Mouse (Mus musculus) heart, postnatal 36 days (tissue): ENCODE results near the gene Trp53tg5. TPM values are rescaled to one million over a fixed set of nuclear protein-coding genes. Genes with fewer than 3 reads are reported as not detected.

Source experiments
- DNase-seq, 2 experiments: peaks; one replicate each; pipeline ENCODE4 v3.0.0; 2021 to 2022
- intact Hi-C: fragments of 180-260 bp; cut with DNase I; formaldehyde crosslinking; loops from one replicate; pipeline ENCODE4 v1.15.1; 2025
- total RNA-seq, 2 experiments: library from RNA; stranded (reverse); gene quantifications; 2 replicates each; pipeline ENCODE4 v1.2.3; 2021

Trp53tg5 gene
- total RNA-seq, 2 experiments from 2014 or later: not detected

DNA sequence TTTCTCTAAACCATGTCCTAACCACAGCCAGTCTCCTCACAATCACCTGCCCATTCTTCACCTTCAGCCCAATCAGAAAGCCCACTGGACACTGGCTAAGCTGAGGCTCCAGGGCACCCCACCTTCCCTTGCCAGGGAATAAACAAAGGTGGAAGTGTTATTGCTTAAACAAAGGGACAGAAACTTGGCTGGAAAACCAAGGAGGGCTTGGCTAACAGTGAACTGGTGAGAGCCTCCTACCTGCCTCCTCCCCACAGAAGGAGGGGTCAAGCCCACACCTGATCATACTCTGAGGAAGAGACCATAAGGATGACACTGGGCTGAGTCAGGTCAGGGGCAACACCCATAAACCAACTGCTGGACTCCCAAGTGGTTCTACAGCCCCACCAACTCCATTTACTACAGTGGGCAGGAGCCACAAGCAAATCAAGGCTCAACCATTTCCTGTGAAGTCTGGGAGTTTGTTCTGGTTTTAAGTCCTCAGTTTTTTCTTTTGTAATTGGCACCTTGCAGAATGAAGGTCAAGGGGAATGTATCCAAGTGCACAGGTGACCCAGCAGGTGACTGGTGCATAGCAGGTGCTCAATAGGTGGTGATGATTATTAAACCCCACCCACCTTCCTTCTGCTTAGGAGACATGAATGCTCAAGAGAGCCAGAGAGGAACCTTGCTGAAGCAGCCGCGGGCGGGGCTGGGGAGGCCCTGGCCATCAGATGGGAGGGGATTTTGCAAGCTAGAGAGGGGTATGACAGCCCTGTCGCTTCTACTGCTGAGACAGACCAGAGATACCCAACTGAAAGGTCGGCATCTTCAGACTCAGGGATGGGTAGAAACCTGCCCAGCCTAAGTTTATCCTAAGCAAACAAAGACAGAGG is 38.1 kb downstream of the Trp53tg5 start:
- DNase-seq: no peak
- intact Hi-C loops: no loop called here

DNA sequence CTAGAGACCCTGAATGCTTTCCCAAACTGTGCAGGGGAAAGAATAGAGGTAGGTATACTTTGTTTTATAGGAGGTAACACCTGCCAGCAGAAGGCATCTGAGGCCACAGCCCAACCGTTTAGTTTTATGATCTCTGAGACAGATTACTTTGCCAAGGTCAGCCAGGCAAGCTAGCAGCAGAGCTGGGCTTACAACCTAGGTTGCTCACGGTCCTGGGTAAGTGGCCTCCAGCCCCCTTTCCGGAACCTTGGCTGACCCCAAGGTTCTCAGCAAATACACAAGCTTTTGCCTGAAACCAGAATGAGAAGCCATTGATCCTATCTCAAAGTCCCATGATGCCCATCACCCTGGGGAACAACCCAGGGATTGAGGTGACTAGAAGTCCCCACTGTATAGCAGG is 38.8 kb downstream of the Trp53tg5 start:
- DNase-seq: no peak
- intact Hi-C loops: no loop called here

DNA sequence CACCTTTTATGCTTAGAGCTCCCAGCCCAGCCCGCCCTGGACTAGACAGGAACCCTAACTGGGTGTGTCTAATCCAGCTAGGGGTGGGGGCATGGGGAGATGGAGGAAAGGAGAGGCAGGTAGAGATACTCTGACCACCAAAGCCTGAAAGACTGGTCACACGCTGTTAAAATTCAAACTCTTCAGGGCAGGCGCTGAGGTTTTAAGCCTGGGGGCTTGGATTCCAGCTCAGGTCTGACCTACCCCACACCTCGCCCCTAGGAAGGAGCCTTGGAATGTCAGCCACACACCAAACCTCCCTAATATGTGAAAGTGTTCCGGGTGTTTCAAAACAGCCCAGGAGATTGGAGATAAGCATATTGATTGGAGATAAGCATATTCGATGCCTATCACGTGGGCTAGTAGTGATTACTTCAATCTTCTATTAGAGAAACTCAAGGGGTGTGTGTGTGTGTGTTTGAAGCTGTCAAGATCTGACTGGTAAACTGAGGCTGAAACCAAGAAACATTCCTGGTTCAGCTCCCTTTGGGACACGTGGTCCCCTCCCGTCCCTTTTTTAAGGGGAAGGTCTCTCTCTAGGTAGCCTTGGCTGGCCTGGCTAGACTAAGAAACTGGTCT is 40.1 kb downstream of the Trp53tg5 start:
- intact Hi-C loops: no loop called here
- DNase-seq: no peak

DNA sequence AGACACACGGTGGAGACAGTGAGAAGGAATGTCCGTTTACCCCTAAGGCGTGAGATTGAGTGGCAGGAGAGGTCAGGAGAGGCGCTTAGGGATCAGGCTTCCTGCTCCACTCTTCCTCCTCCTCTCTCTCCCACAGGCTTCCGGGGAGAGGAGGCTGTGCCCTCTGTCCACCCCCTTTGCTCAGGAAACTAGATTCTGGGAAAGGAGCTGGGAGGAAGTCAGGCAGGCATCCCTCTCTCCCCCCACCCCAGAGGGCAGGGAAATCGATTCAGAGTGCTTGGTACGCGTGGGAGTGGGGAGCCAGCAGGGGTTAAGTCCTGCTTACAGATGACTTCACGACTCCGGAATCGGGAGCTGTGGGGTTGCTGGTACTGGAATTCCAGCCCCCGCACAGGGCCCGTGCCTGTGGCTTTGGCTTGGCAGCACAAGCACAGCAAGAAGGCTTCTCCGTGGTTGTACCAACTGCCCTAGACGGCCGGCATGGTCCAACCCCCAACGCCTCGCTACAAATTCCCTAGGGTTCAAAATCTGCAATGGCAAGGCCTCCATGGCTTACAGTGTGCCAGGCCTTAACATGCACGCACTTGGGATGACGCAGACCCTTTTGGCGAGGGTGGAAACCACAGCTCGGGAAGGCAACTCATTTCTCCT is 40.9 kb downstream of the Trp53tg5 start:
- peak in 1 of 2 experiments; percentile 31 for DNase-seq

DNA sequence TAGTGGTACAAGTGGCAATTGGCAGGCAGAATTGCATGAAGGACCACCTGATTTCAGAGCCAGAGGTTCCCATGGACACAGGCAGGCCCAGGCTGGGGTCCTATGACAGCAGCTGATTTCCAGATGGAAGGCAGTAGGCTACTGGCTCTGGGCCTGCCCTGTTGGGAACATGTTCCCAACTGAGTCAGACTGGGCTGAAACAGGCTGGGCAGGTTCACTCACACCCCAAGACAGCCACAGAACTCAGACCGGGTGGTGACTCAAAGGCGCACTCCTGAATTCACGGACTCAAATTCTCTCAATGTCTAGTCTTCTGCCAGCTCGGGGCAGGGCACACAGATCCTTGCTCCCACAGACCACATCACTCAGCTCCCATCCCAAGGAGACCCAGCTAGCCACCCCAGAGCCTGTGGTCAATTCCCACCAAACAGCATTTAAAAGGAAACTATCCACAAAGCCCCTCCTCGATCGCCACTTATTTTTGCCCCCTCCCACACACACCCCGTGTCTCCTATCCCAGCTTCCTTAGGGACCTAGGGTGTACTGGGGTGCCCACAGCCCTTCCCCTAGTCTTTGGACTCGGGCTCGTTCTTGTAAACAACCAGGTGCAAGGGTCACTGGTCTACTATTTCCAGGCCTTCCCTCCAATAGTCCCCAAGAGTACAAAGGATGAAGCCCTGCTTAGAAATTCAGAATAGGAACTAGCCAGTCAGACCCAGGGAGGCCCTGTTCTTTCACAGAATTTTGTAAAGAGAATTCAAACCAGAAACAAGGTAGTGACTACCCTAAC is 41.7 kb downstream of the Trp53tg5 start:
- DNase-seq: no peak
- intact Hi-C loops: no loop called here

More for the DNA sequence above, 40.9 kb downstream of the Trp53tg5 start:
- intact Hi-C loops: no loop called here

DNA sequence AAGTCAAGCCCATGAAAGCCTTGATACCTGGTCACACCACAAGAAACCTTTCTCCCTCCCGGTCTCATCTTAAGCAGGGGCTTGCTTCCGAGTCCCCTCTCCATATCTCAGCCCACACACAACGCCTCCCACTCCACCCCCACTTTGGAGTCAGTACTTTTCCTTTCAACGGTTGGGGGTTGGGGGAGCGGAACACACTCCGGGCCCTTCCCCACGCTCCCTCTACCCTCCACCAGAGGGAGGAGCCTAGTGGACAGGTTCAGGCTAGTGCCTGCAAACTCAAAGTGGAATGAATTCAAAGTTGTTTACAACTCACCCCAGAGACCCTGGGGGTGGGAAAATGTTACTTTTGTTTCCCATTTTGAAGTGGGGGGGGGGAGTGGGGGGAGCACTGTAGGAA is 42.8 kb downstream of the Trp53tg5 start:
- intact Hi-C loops: no loop called here
- DNase-seq: no peak

DNA sequence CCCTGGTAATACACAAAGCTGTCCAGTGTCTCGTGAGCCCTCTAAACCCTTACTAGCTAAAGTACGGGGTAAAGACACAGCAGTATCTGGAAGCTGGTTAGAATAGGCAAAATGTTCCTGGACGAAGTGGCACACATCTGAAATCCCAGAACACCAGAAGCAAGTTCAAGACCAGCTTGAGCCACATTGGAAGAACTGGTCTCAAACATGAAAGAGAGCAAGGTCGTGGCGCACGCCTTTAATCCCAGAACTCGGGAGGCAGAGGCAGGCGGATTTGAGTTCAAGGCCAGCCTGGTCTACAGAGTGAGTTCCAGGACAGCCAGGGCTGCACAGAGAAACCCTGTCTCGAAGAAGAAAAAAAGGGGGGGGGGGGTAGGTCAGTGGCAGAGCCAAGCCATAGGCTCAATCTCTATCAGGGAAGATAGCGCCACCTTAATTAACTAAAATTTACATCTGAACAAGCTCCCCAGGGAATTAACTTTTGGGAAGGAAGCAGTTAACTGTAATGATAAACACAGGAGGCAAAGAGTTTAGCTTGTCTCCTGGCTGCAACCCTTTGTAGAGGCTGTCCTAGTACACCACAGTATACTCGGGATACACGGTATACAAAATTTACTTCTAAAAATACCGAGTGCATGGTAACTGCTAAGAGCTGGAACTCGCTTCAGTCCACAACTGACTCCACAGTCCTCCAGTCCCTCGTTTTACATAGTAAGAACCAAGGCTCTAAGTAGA is 43.5 kb downstream of the Trp53tg5 start:
- intact Hi-C loops: no loop called here
- DNase-seq: no peak

DNA sequence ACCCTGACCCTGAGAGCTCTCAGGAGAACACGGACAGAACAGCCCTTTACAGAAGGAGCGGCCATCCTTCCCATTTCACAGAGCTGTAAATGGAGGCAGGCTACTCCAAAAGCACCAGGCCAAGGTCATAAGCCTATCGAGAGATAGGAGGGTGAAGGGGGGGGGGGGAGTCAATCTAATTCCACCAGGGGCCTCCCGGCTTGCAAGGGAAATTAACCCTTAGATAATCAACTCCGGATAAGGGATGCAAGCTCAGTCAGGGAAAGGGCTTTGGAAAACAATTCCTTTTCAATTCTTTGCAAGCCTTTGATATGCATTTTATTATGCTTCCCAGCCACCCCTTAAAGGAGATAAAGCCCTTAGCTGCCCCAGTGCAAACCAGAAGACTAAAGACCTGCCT is 45.1 kb downstream of the Trp53tg5 start:
- intact Hi-C loops: no loop called here

DNA sequence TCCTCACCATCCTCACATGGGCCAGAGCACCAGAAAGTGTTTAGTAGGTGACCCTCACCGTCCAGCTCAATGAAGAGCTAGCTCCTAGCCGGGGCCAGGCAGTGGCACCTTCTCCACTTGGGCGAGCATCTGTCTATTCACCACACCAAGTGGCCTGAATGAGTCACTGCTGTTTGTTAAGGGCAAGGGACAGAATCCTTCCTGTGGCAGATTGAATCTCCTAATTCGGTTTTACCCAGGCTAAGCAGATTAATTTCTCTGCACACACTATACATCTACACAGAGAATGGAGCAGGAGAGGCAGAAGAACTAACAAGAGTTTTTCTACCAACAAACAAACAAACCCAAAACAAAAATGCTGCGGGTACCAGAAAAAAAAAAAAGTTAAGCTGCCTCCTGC is 46.6 kb downstream of the Trp53tg5 start:
- intact Hi-C loops: no loop called here
- DNase-seq: no peak

More for the DNA sequence above, 45.1 kb downstream of the Trp53tg5 start:
- DNase-seq: no peak

DNA sequence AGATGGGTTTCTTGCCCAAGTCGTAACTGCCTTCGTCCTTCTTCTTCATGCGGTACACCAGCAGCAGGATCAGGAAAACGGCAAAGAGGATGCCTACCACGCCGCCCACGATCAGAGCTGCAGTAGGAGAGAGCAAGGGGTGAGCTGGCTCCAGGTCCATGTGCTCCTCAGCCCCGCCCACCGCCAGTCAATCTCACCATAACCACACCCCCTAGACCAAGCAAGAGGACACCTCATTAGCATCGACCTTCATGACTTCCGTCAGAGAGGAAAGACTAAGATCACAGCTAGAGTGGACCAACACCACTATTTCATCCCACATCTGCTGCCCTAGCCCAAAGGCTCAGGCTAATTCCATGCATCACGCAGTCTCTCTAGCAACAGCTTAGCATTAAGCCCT is 47.4 kb downstream of the Trp53tg5 start:
- intact Hi-C loops: no loop called here
- no peak for DNase-seq

DNA sequence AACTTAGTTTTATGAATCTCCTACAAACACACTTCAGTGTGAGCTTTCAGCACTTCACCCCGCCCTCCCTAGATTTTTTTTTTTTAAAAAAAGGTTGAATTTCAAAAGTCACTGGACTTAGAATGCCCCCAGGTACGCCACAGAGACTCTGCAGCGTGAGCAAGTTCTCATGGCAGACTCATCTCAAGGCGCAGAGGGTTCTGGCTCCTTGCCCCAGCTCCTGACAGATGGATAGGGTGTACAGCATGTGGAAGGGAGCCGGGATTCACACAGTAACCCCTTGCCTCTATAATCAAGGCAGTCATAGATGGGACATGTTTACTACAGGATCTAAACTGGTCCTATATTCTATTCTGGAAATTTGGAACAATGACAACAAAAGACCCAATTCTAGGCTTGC is 48.1 kb downstream of the Trp53tg5 start:
- intact Hi-C loops: no loop called here
- DNase-seq: no peak

DNA sequence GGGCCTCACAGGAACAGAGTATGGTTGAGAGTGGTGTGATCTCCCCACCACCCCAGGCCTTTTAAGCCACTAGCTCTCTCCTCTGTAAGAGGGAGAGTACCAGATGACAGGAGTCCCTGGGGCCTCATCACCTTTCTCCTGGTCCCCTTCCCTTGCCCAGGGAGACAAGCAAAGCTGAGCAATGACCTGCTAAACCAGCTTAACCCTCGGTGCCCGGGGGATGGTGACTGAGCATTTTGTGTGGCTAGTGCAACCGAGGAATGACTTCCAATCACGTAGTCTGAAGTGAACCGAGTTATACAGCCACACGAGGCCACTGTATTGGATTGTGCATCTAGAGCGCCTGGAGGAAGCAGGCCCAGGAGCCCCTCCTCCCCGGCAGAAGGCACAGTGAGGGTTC is 49.1 kb downstream of the Trp53tg5 start:
- intact Hi-C loops: no loop called here
- no peak for DNase-seq

DNA sequence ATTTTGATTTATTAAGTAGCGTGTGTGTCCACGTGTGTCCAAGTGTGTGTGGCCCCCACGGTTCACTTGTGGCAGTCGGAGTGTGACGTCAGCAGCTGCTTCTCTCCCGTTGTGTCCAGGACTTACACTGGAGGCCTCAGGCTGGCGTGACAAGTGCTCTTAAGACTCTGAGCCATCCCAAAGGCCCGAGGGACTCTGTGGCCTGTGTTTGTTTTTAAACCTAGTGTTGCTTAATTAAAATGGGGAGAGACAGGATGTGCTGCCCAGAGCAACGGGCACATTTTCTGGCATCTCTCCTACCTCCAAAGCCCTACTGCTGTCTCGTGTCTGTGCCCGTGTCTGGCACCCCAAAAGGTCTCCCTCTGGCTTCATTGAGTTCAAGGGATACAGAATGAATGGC is 50.1 kb downstream of the Trp53tg5 start:
- DNase-seq: no peak
- intact Hi-C loops: no loop called here

DNA sequence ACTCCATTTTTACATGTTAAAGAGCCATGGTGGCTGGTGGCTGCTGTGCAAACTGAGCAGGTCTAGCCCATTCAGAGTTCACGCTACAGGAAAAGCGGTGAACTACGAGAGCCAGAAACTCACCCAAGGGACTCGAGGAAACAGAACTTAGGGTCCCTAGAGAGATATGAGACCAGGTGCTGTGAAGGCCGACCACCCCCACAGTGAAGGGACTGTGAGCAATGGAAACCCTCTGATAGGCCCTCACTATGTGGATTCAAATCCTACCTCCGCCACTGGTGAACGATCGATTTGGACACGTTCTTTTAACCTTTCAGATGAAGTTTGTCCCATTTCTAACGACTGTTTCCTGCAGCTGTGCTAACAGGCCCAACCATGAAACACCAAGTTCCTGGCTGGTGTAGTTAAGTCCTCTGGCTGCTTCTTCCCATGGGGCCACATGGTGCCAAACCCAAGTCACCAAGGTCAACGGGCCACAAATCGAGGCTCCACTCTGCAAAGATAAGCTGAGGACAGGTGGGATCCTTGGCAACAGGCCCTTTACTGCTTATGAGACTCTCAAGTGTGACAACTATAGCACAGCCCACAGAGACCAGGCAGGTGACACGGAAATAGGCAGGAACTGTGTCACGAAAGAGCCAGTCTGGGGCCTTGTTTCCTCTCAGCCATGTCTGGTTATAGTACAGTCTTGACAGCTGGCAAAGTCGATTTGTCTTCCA is 50.7 kb downstream of the Trp53tg5 start:
- DNase-seq: no peak
- intact Hi-C loops: no loop called here

DNA sequence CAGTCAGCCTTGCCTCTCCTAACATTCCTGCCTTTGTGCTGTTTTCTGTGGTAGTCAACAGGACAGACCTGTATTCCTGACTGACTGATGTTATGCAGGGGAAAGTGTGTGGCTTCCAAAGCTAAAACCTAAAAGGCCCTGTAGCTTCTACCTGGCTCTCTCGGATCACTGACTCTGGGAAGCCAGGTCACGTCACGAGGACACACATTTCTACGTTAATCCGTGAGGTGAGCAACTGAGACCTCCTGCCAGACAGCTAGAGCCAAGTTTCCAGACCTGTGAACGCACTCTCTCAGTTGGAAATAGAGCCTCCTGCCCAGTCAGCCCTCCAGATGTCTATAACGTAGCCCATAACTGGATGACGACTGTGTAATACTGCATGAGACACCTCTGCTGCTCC is 51.5 kb downstream of the Trp53tg5 start:
- no peak for DNase-seq
- intact Hi-C loops: no loop called here

DNA sequence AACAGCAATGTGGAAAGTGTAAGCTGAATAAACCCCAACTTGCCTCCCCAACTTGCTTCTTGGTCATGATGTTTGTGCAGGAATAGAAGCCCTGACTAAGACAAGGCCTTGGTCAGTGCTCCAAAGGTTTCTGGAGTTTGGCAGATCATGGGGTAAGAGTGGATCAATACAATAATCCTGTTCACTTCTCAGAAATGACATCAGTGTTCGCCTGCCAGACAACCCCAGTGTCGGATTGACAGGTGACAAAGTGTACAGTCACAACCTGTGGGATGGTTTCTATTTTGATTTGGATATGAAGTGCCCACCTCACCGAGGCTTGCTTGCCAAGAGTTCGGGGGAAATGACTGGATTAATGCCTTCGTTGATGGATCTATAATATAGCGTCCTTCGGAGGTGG is 52.2 kb downstream of the Trp53tg5 start:
- DNase-seq: no peak
- intact Hi-C loops: no loop called here
